Mouse (Mus musculus) lung, adult 2 months (tissue): ENCODE measurements around the gene Sdk1.

Experiments
- CTCF ChIP-seq: fragments of 200-500 bp; IDR thresholded peaks from 2 replicates; pipeline ENCODE4 v1.5.1; 2011; ENCODE audit warnings: mild to moderate bottlenecking, low read length, control low read depth; ENCODE audit not compliant: insufficient read depth
- POLR2A ChIP-seq: fragments of 200-500 bp; IDR thresholded peaks from 2 replicates; pipeline ENCODE4 v1.6.1; 2011; ENCODE audit warnings: low read depth, mild to moderate bottlenecking, control low read depth, low read length, borderline replicate concordance; ENCODE audit errors: extremely low read depth

GRCm38 (mm10) chr5:141197278-141197677, 44.0 kb upstream of the Sdk1 start:
- no peak for TF ChIP-seq CTCF
- no peak for TF ChIP-seq POLR2A
